Mouse (Mus musculus) monocyte, adult 5-6 weeks (primary cell): ENCODE data around the gene Lmntd1. TPM values are rescaled to one million over a fixed set of nuclear protein-coding genes. Genes with fewer than 3 reads are reported as not detected.
A peak's percentile ranks its signal among the peaks of the same experiment; 100 is the strongest.

ENCODE experiments used
- ATAC-seq: fragments of 153-309, 156-312 bp; replicated peaks from 2 replicates; pipeline ENCODE4 v1.8.0; 2017; ENCODE audit warnings: mild to moderate bottlenecking; ENCODE audit not compliant: low TSS enrichment, insufficient number of reproducible peaks, severe bottlenecking, poor library complexity, low FRiP score
- total RNA-seq: library from RNA; stranded (forward); fragments of 200-1000, 200-491, 200-594 nt; gene quantifications from 3 replicates; pipeline ENCODE4 v1.2.3, GENCODE M21; 2017

Lmntd1 gene
- total RNA-seq, 1 experiment from 2014 or later, result not detected

DNA sequence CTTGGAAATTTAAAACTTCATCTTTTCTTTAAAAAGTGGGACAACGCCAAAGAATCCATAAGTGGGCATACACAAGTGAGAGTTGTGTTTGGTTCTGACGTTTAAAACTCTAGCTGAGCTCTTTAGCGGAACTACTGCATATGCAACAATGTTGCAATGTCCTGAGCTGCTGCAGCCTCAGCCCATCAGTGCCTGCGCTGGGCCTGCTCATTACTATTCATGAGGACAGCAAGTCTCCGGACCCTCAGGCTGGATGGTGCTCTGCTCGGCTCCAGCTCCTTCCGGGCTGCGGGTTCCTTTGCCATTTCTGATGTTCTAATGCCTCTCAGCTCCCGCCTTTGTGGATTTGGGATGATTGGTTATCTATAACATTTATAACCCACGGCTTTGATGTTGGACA, 97.1 kb downstream of the Lmntd1 start:
- 0 out of 2 replicates have a peak, but pooled peaks have one; percentile 27 for ATAC-seq

DNA sequence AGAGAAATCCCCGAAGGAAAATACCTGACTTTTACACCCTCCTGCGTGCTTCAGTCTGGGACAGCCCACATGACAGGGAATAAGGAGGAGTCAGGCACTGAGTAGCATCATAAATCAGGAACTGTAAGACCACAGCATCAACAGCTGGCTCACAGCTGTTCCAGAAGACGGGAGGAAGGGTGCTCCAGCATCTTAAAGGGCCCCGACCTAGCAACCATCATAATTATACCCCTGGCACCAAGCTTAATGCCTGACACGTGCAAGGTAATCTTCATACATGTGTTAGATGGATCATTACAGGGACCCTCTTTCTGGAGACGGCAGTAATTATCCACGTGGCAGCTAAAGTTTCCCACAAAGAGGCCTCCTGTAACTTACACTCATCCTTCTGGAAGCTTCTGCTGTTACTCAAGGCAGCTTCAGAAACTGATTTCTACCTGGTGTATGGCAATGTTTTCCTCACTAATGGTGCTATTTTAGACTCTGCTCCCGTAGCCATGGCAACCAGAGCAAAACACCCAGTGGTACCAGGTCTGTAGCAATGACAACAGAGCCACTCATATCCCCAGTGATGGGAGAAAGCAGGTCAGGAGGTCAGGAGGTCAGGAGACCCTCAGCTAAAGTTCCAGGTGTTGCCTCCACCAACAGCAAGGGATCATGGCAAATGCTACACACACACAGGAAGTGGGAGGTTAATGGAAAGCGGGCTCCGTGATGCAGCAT, 98.1 kb downstream of the Lmntd1 start:
- no peak for ATAC-seq

DNA sequence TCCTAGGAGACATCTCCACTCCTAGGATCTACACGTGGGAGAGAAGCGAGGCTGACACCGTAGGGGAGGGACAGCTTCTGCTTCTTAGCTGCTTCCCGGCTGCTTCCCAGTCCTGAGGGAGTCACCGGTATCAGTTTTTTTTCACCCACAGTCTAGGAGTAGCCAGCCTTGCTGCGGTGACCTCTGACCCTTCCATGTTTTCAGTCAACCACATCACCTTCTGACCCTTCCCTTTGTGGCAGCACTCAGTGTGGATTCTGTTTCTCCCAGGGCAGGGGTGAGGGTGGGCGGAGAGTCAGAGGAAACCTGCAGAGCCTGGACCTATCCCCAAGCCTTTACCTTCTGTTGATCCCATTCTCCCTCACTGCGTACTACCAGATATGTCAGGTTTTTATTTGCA, 102.9 kb downstream of the Lmntd1 start:
- ATAC-seq, result no peak

DNA sequence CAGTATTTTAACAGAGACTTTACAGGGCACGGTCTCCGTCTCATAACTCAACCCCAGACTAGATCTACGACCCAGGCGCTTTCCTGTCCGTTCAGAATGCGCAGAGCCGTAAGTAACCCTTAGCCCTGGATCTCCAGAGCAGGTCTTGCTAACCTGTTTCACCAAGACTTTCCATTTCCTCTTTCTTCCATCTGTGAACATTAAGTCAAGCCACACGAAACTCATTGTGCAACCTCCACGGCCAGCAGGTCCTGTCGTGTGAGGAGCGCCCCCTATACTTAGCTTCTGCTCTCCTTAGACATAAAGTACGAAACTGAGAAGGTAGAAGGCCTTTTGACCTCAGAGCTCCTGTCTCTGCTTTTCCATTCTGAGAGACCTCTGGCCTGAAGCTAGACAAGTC, 105.3 kb downstream of the Lmntd1 start:
- peak; percentile 79 for ATAC-seq

DNA sequence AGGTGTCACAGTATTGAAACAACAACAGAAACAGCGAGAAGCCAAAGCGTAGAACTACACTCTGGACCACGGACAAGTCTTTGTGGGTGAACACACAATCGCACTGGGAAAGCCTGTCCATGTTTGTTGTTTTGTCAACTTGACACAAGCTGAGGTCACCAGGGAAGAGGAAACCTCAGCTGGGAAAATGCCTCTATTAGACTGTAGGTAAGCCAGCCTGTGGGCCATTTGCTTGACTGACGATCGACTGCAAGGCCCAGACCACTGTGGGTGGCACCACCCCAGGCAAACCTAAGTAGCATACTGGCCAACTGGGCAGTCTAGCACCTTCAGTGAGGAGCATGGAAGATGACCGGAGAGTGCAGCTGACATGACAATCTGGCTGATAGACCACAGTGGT, 112.4 kb downstream of the Lmntd1 start:
- ATAC-seq, result no peak

DNA sequence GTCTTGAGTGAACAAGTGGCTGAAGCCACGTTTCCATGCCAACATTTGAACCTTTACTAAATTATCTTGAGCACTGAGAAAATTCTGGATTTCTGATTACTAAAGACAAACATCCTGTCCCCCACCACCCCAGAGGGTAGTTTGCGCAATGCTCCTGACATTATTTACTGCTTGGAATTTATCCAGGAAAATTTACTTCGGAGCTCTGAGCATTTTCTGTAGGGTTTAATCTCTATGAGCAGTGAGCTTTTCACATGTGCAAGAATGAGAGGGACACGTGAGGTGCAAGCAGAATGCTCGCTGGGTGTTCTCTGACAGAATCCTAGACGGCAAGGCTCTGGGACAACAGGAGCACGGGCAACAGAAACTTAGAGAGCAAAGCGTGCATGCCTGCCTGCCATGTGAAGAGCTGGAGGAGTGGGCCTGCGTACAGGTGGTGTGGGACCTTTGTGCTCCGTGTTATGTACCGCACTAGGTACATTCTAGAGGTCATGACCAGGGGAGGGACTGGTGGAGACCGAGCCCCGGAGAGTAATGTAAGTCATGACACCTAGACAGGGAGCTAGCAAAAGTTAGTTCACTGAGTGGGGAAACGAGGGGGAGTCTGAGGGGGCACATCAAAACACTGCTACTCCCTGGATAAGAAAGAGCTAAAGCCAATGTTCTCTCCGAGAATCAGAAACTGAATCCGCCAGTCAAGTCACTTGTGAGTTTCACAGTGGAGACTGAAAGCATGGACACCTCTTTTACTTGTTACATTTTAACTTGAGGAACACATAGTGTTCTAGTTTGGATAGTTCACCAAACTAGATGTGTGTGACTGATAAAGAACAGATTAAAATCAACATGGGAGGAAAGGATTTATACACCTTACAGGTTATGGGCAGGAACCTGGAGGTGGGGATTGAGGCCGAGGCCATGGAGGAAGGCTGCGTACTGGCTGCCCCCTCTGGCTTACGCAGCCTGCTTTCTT, 114.3 kb downstream of the Lmntd1 start:
- ATAC-seq, result no peak

DNA sequence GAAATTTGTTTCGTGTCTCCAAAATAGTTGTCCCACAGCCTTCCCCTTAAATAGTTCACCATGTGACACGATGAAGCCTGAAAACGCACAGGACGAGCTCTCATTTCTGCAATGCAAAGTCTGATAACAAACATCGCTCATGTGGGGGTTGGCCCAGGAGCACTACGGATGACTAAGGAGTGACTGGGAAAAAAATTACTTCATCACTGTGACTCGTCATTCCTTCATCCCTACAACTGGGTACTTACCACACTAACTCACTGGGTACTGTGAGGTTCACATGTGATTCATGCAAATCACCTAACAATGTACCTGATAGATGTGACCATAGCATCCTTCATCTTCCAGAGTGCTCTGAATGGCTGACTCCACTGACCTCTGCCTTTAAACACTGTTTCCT, 118.4 kb downstream of the Lmntd1 start:
- ATAC-seq, result no peak

DNA sequence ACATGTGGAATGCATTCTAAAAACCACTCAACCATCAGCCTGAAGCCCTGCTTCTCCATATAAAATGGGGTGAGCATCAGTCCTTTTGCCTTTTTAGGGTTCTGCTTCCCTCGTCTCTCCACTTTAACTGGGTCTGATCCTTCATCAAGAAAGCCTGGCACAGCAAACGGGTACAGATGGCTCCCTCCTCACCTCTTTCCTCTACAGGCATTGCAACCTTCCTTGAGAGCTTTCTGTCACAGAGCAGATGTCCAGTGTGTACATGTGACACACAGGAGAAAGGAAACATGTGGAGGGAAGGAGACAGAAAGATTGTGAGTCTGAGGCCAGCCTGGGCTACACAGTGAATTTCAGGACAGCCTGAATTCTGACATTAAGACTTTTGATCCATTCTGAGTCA, 125.9 kb downstream of the Lmntd1 start:
- no peak for ATAC-seq

DNA sequence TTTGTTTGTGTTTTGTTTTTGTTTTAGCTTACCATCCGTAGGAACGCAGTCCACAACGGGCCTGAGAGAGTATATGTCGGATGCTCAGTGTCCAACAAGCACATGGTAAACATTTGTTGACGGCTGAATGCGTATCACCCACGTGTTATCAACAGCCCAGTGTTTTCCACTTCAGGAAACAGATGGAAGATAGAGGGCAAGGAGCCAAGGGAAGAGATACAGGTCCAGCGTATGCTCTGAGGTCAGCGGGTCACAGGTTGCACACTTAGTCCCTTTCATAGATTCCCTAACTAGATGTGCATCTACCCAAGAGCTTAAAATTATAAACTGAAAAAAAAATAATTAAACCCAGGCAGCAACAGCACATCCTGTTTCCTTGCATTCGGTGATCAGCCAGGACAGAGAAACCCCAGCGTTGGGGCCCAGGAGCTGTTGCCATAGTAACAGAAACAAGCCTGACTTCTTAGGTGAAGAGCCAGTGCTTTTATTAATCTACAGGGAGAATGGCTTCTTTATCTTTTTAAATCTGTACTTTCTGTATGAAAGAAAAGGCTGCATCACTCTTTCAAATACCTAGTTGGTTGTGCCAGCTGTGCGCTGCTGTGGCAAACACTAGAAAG, 128.0 kb downstream of the Lmntd1 start:
- ATAC-seq, result no peak

DNA sequence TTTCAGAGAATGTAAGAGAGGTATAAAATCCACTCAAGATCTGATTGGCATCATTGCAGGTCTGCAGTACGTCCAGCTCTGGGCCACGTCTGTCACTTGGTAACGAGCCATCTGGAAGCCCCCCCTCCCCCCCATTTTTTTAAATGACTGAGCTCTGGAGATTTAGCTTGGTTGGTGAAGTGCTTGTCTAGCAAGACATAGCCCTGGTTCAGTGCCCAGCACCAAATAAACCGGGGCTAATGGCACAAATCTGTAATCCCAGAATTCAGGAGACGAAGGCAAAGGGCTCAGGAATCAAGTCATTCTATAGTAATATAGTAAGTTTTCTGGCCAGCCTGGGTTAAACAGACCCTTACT, 130.8 kb downstream of the Lmntd1 start:
- no peak for ATAC-seq

DNA sequence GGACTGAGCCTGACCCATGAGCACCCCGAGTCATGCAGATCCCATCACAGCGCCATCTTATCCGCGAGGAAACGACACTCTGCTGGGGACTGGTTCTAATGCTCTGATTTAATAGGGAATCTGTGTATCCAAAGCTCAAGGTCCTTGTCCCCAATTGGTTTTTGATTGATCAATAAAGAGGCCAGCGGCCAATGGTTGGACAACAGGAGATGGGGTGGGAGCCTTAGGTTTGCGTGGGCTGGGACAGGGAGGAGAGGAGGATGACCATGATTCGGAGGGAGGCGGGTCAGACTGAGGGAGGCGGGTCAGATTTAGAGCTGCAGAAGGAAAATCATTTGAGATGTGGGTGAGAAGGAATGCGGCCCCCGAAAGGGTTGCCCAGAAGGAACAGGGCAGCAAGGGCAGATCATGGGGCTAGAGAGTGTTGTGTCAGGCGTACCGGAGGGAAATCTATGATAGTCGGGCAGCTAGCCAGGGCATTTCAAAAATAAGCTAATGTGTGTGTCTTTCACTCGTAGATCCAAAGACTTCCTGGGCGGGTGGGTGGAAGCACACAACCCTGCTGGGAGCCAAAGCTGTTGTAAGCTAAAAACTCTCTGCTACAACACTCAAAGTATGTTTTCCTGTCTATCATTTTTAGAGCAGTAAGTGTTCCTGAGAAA, 131.3 kb downstream of the Lmntd1 start:
- ATAC-seq, result no peak

DNA sequence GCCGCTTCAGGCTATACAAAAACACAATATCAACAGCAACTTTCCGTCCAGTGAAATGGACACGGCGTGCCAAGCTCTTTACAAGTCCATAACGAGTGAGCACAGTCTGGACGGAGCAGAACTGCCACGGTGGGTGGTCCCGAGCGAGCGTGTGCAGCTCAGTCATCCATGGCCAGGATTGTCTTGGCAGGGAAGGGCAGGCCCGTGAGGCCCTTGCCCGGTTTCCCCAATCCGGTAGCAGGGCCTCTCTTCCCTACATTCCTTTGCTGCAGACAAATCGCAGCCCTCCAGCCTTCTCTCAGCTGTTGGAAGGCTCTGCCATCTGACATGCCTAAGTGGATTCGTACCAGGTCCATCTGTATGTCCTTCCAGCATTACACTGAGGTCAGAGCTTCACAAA, 132.2 kb downstream of the Lmntd1 start:
- no peak for ATAC-seq

DNA sequence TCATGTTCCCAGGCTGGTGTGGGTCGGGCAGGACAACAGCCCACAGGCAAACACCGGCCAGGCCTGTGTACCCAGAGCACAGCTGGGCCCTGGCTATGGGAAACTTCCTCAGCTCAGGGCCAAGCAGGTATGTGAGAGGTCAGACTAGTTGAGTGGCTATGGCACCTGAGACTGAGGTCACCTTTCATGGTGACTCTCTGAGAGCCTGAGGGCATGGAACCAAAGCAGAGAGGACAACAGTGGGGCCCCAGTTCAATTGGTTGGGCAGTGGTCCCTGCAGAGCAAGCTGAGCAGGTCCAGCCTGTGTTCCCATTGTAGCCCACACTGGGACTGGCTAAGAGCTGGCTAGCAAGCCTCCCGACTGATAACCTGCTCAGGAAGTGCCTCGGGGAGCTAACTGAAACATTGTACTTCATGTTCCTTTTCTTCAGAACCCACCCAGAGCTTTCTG, 135.3 kb downstream of the Lmntd1 start:
- no peak for ATAC-seq

DNA sequence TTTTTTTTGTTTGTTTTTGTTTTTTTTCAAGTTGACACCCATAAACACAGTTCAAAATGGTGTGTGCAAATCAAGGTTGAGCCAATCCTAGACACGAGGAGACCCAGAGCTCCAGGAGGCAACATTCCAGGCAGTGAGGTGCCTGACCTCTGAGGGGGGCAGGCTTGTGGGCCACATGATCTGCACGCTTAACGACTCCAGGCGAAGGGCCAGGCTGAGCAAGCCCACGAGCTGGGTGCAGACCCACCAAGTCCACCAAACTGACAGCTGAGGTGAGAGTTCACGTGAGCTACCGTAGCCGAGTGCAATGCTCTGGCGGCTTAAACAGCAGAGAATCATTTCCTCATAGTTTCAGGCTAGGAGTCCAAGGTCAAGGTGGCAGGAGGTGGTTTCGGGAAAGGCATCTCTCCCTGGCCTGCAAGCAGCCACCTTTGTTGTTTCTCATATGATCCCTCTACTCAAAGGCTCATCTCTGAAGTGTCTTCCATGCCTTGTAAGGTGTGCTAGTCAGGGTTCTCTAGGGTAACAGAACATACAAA, 136.7 kb downstream of the Lmntd1 start:
- no peak for ATAC-seq

DNA sequence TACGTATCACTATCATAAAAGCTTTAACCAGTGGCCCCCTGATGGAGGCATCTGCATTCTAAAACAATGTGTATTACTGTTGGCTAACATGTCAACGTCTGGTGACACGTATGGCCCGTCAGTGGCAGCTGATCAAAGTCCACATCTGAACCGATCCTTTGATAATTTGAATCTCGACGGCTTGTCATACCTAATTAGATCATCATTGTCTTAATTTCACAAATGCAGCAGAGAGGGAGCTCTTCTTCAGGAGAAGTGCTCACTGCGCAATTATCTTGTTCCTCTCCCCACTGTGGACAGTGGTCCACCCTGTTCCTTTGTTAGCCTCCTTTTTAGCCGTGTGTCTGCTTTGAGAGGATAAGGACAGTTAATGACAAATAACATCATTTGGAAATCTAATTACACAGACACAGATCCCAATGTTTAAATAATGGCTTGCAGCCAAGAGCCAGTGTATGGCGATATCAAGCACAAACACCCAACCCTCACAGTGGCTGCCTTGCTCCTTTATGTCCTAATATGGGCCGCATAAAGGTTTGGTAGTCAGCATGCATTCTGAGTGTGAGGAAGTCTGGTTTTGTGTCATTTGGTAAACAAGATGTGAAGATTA, 142.4 kb downstream of the Lmntd1 start:
- no peak for ATAC-seq

DNA sequence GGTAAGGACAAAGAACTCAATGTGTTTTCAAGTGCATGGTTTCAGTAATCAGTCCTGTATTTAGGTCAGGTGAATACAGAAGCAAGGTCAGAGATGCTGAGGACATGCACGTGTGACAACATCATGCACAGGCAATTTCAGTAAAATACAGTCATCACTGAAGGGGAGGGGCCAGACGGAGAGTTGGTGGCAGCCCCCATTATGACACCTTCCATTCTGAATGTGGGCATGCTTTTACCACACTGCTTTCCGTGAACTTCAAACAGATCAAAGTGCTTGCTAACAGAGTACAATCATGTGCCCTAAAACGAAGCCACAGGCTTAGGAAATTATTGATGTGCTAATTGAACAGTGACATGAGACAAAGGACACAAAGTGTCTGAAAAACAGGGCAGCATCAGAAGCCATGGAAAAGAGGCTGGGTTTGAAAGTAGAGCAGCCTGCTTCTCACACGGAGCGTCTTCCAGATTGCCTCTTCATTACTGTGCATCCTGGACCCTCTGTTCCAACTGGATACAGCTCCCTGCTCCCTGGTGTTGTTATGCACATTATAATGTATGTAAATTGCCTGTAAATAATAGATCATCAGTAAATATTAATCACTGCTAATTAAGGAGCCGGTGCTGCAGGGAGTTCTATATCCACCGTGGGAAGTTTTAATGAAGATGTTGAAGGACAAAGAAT, 144.7 kb downstream of the Lmntd1 start:
- ATAC-seq, result no peak

DNA sequence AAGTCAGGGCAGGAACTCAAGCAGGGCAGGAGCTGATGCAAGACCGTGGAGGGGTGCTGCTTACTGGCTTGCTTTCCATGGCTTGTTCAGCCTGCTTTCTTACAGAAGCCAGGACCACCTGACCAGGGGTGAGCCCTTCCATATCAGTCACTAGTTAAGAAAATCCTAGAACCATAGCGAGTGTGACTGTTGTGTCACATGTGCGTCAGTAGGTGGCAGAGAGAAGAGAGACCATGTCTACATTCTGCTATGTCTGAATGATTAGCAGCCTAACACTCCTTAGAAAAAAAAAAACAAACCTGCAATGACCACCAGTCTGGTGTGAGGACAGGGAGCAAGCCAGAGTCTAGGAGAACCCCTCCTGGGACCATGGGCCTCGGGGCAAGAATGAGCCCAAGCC, 150.1 kb downstream of the Lmntd1 start:
- no peak for ATAC-seq

DNA sequence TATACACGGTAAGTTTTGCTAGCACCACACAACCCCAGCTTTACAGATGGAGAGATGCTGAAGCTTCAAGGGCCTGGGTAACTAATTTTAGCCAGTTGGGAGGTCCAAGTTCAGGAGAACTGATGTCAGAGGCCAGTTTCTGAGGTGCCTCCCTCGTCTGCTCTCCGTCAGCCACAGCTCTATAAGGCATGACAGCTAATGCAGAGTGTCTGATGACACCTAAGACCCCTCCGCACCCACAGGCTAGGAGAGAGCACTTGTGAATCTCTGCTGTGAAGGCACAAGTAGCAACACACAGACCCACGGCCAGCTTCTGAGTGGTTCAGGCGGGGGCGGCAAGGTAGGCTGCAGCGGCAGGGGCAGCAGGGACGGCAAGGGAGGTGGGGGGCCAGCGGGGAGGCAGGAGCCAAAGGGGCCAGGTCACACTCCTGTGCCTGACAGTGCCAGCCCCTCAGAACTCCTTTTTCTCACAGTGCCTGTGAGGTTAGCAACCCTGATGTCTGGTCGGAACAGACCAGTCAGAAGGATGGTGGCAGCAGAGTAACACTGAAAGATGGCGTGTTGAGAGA, 151.4 kb downstream of the Lmntd1 start:
- ATAC-seq, result no peak
